Mouse (Mus musculus) Patski (cell line): ENCODE measurements around the gene Zfp667. TPM values are rescaled to one million over a fixed set of nuclear protein-coding genes. Genes with fewer than 3 reads are reported as not detected.
A peak's percentile ranks its signal among the peaks of the same experiment; 100 is the strongest.

Experiments used
- ATAC-seq: fragments of 100-300 bp; one replicate; pipeline ENCODE4 v1.8.0; 2021
- CTCF ChIA-PET: fragments of 350-600 bp; sonication (Branson Sonifier 250); formaldehyde crosslinking; loops from one replicate; lab custom pipeline; 2022; ENCODE audit warnings: inconsistent platforms; lab: Charles Lee
- POLR2A ChIA-PET: fragments of 350-600 bp; sonication (Branson Sonifier 250); formaldehyde crosslinking; loops from one replicate; lab custom pipeline; 2022; ENCODE audit warnings: antibody characterized with exemption, inconsistent platforms; lab: Charles Lee
- DNase-seq: peaks from one replicate; pipeline ENCODE4 v3.0.0-alpha.2; 2011; ENCODE audit warnings: low read depth, low spot score
- H3K27me3 ChIP-seq: fragments of 371-371 bp; one replicate; pipeline ENCODE4 v1.5.1; 2021
- CTCF ChIP-seq: fragments of 100-300 bp; IDR thresholded peaks from one replicate; pipeline ENCODE4 v1.5.1; 2021
- in situ Hi-C: fragments of 300-500 bp; cut with MboI; formaldehyde crosslinking; loops from 3 replicates; pipeline ENCODE4 v1.11.1; 2018; ENCODE audit warnings: low pct_unique_long_range_greater_than_20kb, mixed read lengths
- polyA plus RNA-seq: library from polyadenylated mRNA; unstranded; gene quantifications from one replicate; pipeline ENCODE4 v1.2.3, GENCODE M21; 2021

Gene Zfp667
- polyA plus RNA-seq, 1 experiment from 2014 or later, result 3.6 TPM

GRCm38 (mm10) chr7:6330458-6331232, 44.3 kb downstream of the Zfp667 start:
- CTCF ChIA-PET, result no interaction called here
- in situ Hi-C loops, result no loop called here

GRCm38 (mm10) chr7:6331233-6331956, 45.0 kb downstream of the Zfp667 start, which contains the start of gene Zfp583:
TSS of gene Zfp583 (minus strand) at chr7:6331285.
- TF ChIP-seq CTCF, result no peak
- ChIA-PET POLR2A (no interaction called here), CTCF (no interaction called here)
- DNase-seq (no peak), ATAC-seq (no peak)
- peaks cover 14% of the 10 kb centered on the region for H3K27me3 ChIP-seq
- in situ Hi-C loops, result no loop called here

More at GRCm38 (mm10) chr7:6330458-6331232, 44.3 kb downstream of the Zfp667 start:
- POLR2A ChIA-PET, result no interaction called here
- TF ChIP-seq CTCF, result no peak
- peaks cover 11% of the 10 kb centered on the region for H3K27me3 ChIP-seq
- ATAC-seq (no peak), DNase-seq (no peak)

GRCm38 (mm10) chr7:6339865-6340264, 53.5 kb downstream of the Zfp667 start:
- in situ Hi-C loops, result no loop called here
- peaks cover 37% of the 10 kb centered on the region for H3K27me3 ChIP-seq
- no peak for DNase-seq
- ATAC-seq, result no peak
- CTCF ChIA-PET, result no interaction called here
- POLR2A ChIA-PET, result no interaction called here
- no peak for TF ChIP-seq CTCF

DNA sequence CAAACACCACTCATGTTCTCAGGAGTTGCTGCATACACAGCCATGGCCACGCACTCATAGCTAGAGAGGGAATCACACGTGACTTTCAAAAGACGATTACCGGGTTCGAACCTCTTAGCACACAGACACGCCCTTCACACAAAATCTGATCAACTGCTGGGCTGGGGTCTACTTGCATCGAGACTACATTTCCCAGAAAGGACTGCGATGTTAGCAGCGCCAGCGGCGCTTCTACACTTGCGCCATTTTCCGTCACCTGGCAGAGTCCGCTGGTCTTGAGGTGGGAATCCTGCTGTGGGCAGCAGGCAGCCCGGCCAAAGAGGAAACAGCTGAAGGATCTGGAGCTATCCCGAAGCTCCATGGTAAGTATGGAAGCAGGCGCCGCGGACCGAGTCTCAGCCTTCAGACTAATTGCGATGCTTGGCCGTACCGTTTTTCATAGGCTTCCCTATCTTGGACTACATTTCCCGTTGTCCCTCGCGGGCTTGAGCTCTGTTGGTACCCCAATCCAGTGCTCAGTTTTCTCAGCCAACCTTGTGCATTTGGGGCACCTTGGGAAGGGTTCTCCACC, 57.2 kb downstream of the Zfp667 start, which contains the start of gene Gm3854:
Gene Gm3854 (plus strand): TSS at position 259 of the 571 bp plus-strand sequence.
- in situ Hi-C loops, result no loop called here
- peak; percentile 93 for ATAC-seq
- no peak for TF ChIP-seq CTCF
- CTCF ChIA-PET, result interaction anchor here (1.8 kb wide), 1 partner anchor 16 kb away, joined by 8 read pairs; no protein-coding TSS in a partner anchor
- peaks cover 26% of the 10 kb centered on the region for H3K27me3 ChIP-seq
- POLR2A ChIA-PET, result interaction anchor here (0.6 to 0.7 kb wide), 2 partner anchors 33 to 96 kb away, joined by 3 to 5 read pairs; no protein-coding TSS in a partner anchor
- DNase-seq, result no peak

- POLR2A ChIA-PET, result no interaction called here
- DNase-seq (no peak), ATAC-seq (no peak)
- CTCF ChIA-PET, result interaction anchor here (1.8 kb wide), 1 partner anchor 16 kb away, joined by 8 read pairs; no protein-coding TSS in a partner anchor
- TF ChIP-seq CTCF, result no peak
- in situ Hi-C loops, result no loop called here
- H3K27me3 ChIP-seq, result peaks cover 26% of the 10 kb centered on the region
These were observed 57.7 kb downstream of the Zfp667 start for GRCm38 (mm10) chr7:6344124-6344523.

Other genes starting within 250 kb of the Zfp667 start
- gene Nlrp4c, start 241.4 kb upstream of the Zfp667 start, polyA plus RNA-seq, result not detected
- 31.1 TPM for gene Zfp787, start 130.6 kb upstream of the Zfp667 start, polyA plus RNA-seq
- gene Zfp444, start 114.4 kb upstream of the Zfp667 start, polyA plus RNA-seq, result 30.6 TPM
- gene Galp, start 89.5 kb upstream of the Zfp667 start, polyA plus RNA-seq, result not detected
- not detected for gene Zscan5b, start 64.3 kb upstream of the Zfp667 start, polyA plus RNA-seq
- gene Epp13, start 33.9 kb upstream of the Zfp667 start, polyA plus RNA-seq, result not detected
- gene Zfp583, start 44.7 kb downstream of the Zfp667 start, polyA plus RNA-seq, result not detected
- gene Gm3854, start 57.2 kb downstream of the Zfp667 start, polyA plus RNA-seq, result 0.99 TPM
- 3.4 TPM for gene Zfp78, start 76.7 kb downstream of the Zfp667 start, polyA plus RNA-seq
- gene Zfp28, start 96.7 kb downstream of the Zfp667 start, polyA plus RNA-seq, result 7.6 TPM
- gene Smim17, start 112.1 kb downstream of the Zfp667 start, polyA plus RNA-seq, result 0.36 TPM
- gene Gm20715, start 123.7 kb downstream of the Zfp667 start, polyA plus RNA-seq, result not detected
- not detected for gene Olfr1344, start 152.1 kb downstream of the Zfp667 start, polyA plus RNA-seq
- 0.01 TPM for gene Olfr1336, start 169.6 kb downstream of the Zfp667 start, polyA plus RNA-seq
- not detected for gene Olfr1346, start 180.5 kb downstream of the Zfp667 start, polyA plus RNA-seq
- not detected for gene Olfr5, start 200.4 kb downstream of the Zfp667 start, polyA plus RNA-seq
- not detected for gene Olfr1347, start 213.2 kb downstream of the Zfp667 start, polyA plus RNA-seq
- not detected for gene Olfr1348, start 222.2 kb downstream of the Zfp667 start, polyA plus RNA-seq
- not detected for gene Olfr1349, start 236.4 kb downstream of the Zfp667 start, polyA plus RNA-seq